Mouse (Mus musculus): ENCODE results near the gene E4f1. TPM values are rescaled to one million over a fixed set of nuclear protein-coding genes. Genes with fewer than 3 reads are reported as not detected.
"Not testable (repeated sequence)": the region's sequence is repeated elsewhere in the genome, so short reads cannot be mapped to it uniquely, and the experiment has no call there.

Gene E4f1
- total RNA-seq, 2 experiments from 2014 or later: 11.1 to 11.4 TPM

GRCm38 (mm10) chr17:24426471-24427169 is 43.5 kb downstream of the E4f1 start, which contains the start of gene Eci1:
Gene Eci1, plus strand, starts transcription at chr17:24426641.
- peak; percentile 92 for DNase-seq (ENCODE audit: low spot score)
- intact Hi-C loops (cut with DNase I): no loop called here

GRCm38 (mm10) chr17:24425905-24426304 is 44.2 kb downstream of the E4f1 start:
- DNase-seq (ENCODE audit: low spot score): no peak
- intact Hi-C loops (cut with DNase I): no loop called here

- intact Hi-C loops (cut with DNase I); DNase-seq (ENCODE audit: low spot score): not testable (repeated sequence)
These were observed 44.8 kb downstream of the E4f1 start for GRCm38 (mm10) chr17:24425326-24425725.

GRCm38 (mm10) chr17:24424489-24424888 is 45.6 kb downstream of the E4f1 start:
- intact Hi-C loops (cut with DNase I): no loop called here
- DNase-seq (ENCODE audit: low spot score): no peak

GRCm38 (mm10) chr17:24423114-24423513 is 47.0 kb downstream of the E4f1 start:
- intact Hi-C loops (cut with DNase I): no loop called here
- no peak for DNase-seq (ENCODE audit: low spot score)

- intact Hi-C loops (cut with DNase I): loop anchor here (5.0 kb wide), 1 partner anchor 36 kb away; no protein-coding TSS in a partner anchor
These were observed 54.0 kb downstream of the E4f1 start for GRCm38 (mm10) chr17:24416051-24416652.

GRCm38 (mm10) chr17:24415011-24415410 is 55.1 kb downstream of the E4f1 start:
- intact Hi-C loops (cut with DNase I): loop anchor here (5.0 kb wide), 1 partner anchor 37 kb away; no protein-coding TSS in a partner anchor
- DNase-seq (ENCODE audit: low spot score): no peak

More at GRCm38 (mm10) chr17:24416051-24416652, 54.0 kb downstream of the E4f1 start:
- no peak for DNase-seq (ENCODE audit: low spot score)

GRCm38 (mm10) chr17:24414230-24414976 is 55.7 kb downstream of the E4f1 start, which contains the start of gene Rnps1:
Gene Rnps1, plus strand, starts transcription at chr17:24414565.
- intact Hi-C loops (cut with DNase I): no loop called here
- peak; percentile 87 for DNase-seq (ENCODE audit: low spot score)

GRCm38 (mm10) chr17:24413557-24414211 is 56.4 kb downstream of the E4f1 start:
- no peak for DNase-seq (ENCODE audit: low spot score)
- intact Hi-C loops (cut with DNase I): no loop called here

GRCm38 (mm10) chr17:24407116-24407803 is 62.9 kb downstream of the E4f1 start:
- no peak for DNase-seq (ENCODE audit: low spot score)

GRCm38 (mm10) chr17:24402371-24402770 is 67.7 kb downstream of the E4f1 start:
- DNase-seq (ENCODE audit: low spot score): no peak
- intact Hi-C loops (cut with DNase I): no loop called here

More at GRCm38 (mm10) chr17:24407116-24407803, 62.9 kb downstream of the E4f1 start:
- intact Hi-C loops (cut with DNase I): no loop called here

GRCm38 (mm10) chr17:24394456-24394855 is 75.7 kb downstream of the E4f1 start:
- intact Hi-C loops (cut with DNase I): loop anchor here (5.0 kb wide), 1 partner anchor 242 kb away; the partner anchor contains the start of gene Pdpk1
- no peak for DNase-seq (ENCODE audit: low spot score)

Other genes starting within 250 kb of the E4f1 start
- 1 to 10 TPM; 1.7 to 2.2 TPM for gene Tedc2, start 249.5 kb downstream of the E4f1 start, total RNA-seq (2021)
- 1 to 10 TPM; 1.1 to 1.2 TPM for gene Ccnf, start 218.8 kb downstream of the E4f1 start, total RNA-seq (2021)
- not detected for gene Abca17, start 119.2 kb downstream of the E4f1 start, total RNA-seq (2021)
- gene Abca3, start 118.4 kb downstream of the E4f1 start, total RNA-seq (2021): 10 to 100 TPM; 12.8 to 13.1 TPM
- 10 to 100 TPM; 60.3 to 60.5 TPM for gene Rnps1, start 55.7 kb downstream of the E4f1 start, total RNA-seq (2021)
- 100 to 1,000 TPM; 409 to 483 TPM for gene Eci1, start 43.7 kb downstream of the E4f1 start, total RNA-seq (2021)
- gene Dnase1l2, start 27.2 kb downstream of the E4f1 start, total RNA-seq (2021): 1 to 10 TPM in 1 of 2 experiments, under 1 TPM in 1; 0.78 to 1.2 TPM
- 10 to 100 TPM; 42.3 to 43.3 TPM for gene Pgp, start 79 bp upstream of the E4f1 start, total RNA-seq (2021)
- gene Bricd5, start 3.6 kb upstream of the E4f1 start, total RNA-seq (2021): not detected
- 10 to 100 TPM in 1 of 2 experiments, 1 to 10 TPM in 1; 9.4 to 11.3 TPM for gene Mlst8, start 8.8 kb upstream of the E4f1 start, total RNA-seq (2021)
- gene Caskin1, start 18.3 kb upstream of the E4f1 start, total RNA-seq (2021): under 1 TPM; 0.14 to 0.39 TPM
- 10 to 100 TPM; 43.6 to 54.1 TPM for gene Traf7, start 57.6 kb upstream of the E4f1 start, total RNA-seq (2021)
- gene Rab26, start 63.9 kb upstream of the E4f1 start, total RNA-seq (2021): not detected
- gene Pkd1, start 79.5 kb upstream of the E4f1 start, total RNA-seq (2021): 10 to 100 TPM; 41.2 to 50.6 TPM
- gene Tsc2, start 162.3 kb upstream of the E4f1 start, total RNA-seq (2021): 100 to 1,000 TPM in 1 of 2 experiments, 10 to 100 TPM in 1; 93.9 to 101 TPM
- 1 to 10 TPM; 2.8 to 3.4 TPM for gene Nthl1, start 162.4 kb upstream of the E4f1 start, total RNA-seq (2021)
- gene Slc9a3r2, start 180.0 kb upstream of the E4f1 start, total RNA-seq (2021): 100 to 1,000 TPM in 1 of 2 experiments, 10 to 100 TPM in 1; 96.0 to 135 TPM
- not detected for gene Npw, start 188.1 kb upstream of the E4f1 start, total RNA-seq (2021)
- 10 to 100 TPM; 17.5 to 17.9 TPM for gene Zfp598, start 199.4 kb upstream of the E4f1 start, total RNA-seq (2021)
- not detected for gene Syngr3, start 219.6 kb upstream of the E4f1 start, total RNA-seq (2021)
- 10 to 100 TPM; 21.9 to 22.1 TPM for gene Gfer, start 225.8 kb upstream of the E4f1 start, total RNA-seq (2021)
- under 1 TPM; 0.50 to 0.55 TPM for gene Noxo1, start 225.9 kb upstream of the E4f1 start, total RNA-seq (2021)
- 10 to 100 TPM; 16.0 to 16.9 TPM for gene Tbl3, start 237.3 kb upstream of the E4f1 start, total RNA-seq (2021)
- not detected for gene Rnf151, start 247.8 kb upstream of the E4f1 start, total RNA-seq (2021)
- gene Rps2, start 247.8 kb upstream of the E4f1 start, total RNA-seq (2021): 100 to 1,000 TPM; 745 to 758 TPM